Mouse (Mus musculus): ENCODE data around the gene Gcgr. TPM values are rescaled to one million over a fixed set of nuclear protein-coding genes. Genes with fewer than 3 reads are reported as not detected.
"Not testable (repeated sequence)": the region's sequence is repeated elsewhere in the genome, so short reads cannot be mapped to it uniquely, and the experiment has no call there.

The Gcgr gene
- polyA plus RNA-seq, 1 experiment: not detected

- H3K79me3 ChIP-seq (ENCODE audit: low read depth): no peaks in the 10 kb centered on the region
- no peak overlapping the region for H3K4me3 ChIP-seq (ENCODE audit: insufficient read depth, poor library complexity, severe bottlenecking)
- no peak overlapping the region for H3ac ChIP-seq (ENCODE audit: control insufficient read depth, insufficient read length, low read depth)
- TF ChIP-seq MAX (IDR thresholded peaks at IDR 0.05) (no peak), CEBPB (IDR thresholded peaks at IDR 0.05; ENCODE audit: low read depth) (peak; percentile 80)
- no peaks in the 10 kb centered on the region for H3K27me3 ChIP-seq (ENCODE audit: control insufficient read depth, insufficient read depth, insufficient read length)
- H3K79me2 ChIP-seq (ENCODE audit: control insufficient read depth, insufficient read depth): no peaks in the 10 kb centered on the region
- H3K36me3 ChIP-seq (ENCODE audit: control insufficient read depth, insufficient read depth): no peaks in the 10 kb centered on the region
These were observed 22.7 kb upstream of the Gcgr start for GRCm38 (mm10) chr11:120507611-120508289.

- H3K79me2 ChIP-seq (ENCODE audit: control insufficient read depth, insufficient read depth): no peaks in the 10 kb centered on the region
- H3K36me3 ChIP-seq (ENCODE audit: control insufficient read depth, insufficient read depth): no peaks in the 10 kb centered on the region
These were observed 22.1 kb upstream of the Gcgr start for GRCm38 (mm10) chr11:120508290-120508870.

GRCm38 (mm10) chr11:120509940-120510339, 20.6 kb upstream of the Gcgr start:
- Histone ChIP-seq H3K79me3 (ENCODE audit: low read depth) (no peaks in the 10 kb centered on the region), H3ac (ENCODE audit: control insufficient read depth, insufficient read length, low read depth) (no peak overlapping the region), H3K36me3 (ENCODE audit: control insufficient read depth, insufficient read depth) (no peaks in the 10 kb centered on the region), H3K27me3 (ENCODE audit: control insufficient read depth, insufficient read depth, insufficient read length) (no peaks in the 10 kb centered on the region), H3K79me2 (ENCODE audit: control insufficient read depth, insufficient read depth) (no peaks in the 10 kb centered on the region), H3K4me3 (ENCODE audit: insufficient read depth, poor library complexity, severe bottlenecking) (no peak overlapping the region)
- no peak for TF ChIP-seq FOSL1 (IDR thresholded peaks at IDR 0.05; ENCODE audit: insufficient read depth, low read length, poor library complexity, severe bottlenecking)
- no peak for TF ChIP-seq MYOG (IDR thresholded peaks at IDR 0.05; ENCODE audit: control insufficient read depth, extremely low read depth, insufficient read length)
- TF ChIP-seq CTCF (IDR thresholded peaks at IDR 0.05; ENCODE audit: control insufficient read depth, insufficient read depth, insufficient read length): no peak
- TF ChIP-seq MAX (IDR thresholded peaks at IDR 0.05): no peak
- no peak for TF ChIP-seq MYOD1 (IDR thresholded peaks at IDR 0.05; ENCODE audit: control insufficient read depth, insufficient read length, low read depth)
- TF ChIP-seq CEBPB (IDR thresholded peaks at IDR 0.05; ENCODE audit: low read depth): no peak
- TF ChIP-seq USF1 (IDR thresholded peaks at IDR 0.05; ENCODE audit: low read depth): no peak

More at GRCm38 (mm10) chr11:120508290-120508870, 22.1 kb upstream of the Gcgr start:
- TF ChIP-seq MAX (IDR thresholded peaks at IDR 0.05): peak; percentile 14
- no peak for TF ChIP-seq FOSL1 (IDR thresholded peaks at IDR 0.05; ENCODE audit: insufficient read depth, low read length, poor library complexity, severe bottlenecking)
- TF ChIP-seq USF1 (IDR thresholded peaks at IDR 0.05; ENCODE audit: low read depth): peak; percentile 76
- Histone ChIP-seq H3K27me3 (ENCODE audit: control insufficient read depth, insufficient read depth, insufficient read length) (no peaks in the 10 kb centered on the region), H3K79me3 (ENCODE audit: low read depth) (no peaks in the 10 kb centered on the region), H3K4me3 (ENCODE audit: insufficient read depth, poor library complexity, severe bottlenecking) (no peak overlapping the region), H3ac (ENCODE audit: control insufficient read depth, insufficient read length, low read depth) (no peak overlapping the region)

GRCm38 (mm10) chr11:120510375-120511030, 20.0 kb upstream of the Gcgr start:
- TF ChIP-seq USF1 (IDR thresholded peaks at IDR 0.05; ENCODE audit: low read depth): no peak
- TF ChIP-seq CTCF (IDR thresholded peaks at IDR 0.05; ENCODE audit: control insufficient read depth, insufficient read depth, insufficient read length): no peak
- no peak for TF ChIP-seq MAX (IDR thresholded peaks at IDR 0.05)
- no peak for TF ChIP-seq CEBPB (IDR thresholded peaks at IDR 0.05; ENCODE audit: low read depth)
- no peak for TF ChIP-seq MYOD1 (IDR thresholded peaks at IDR 0.05; ENCODE audit: control insufficient read depth, insufficient read length, low read depth)
- no peak for TF ChIP-seq FOSL1 (IDR thresholded peaks at IDR 0.05; ENCODE audit: insufficient read depth, low read length, poor library complexity, severe bottlenecking)
- no peak for TF ChIP-seq MYOG (IDR thresholded peaks at IDR 0.05; ENCODE audit: control insufficient read depth, extremely low read depth, insufficient read length)

GRCm38 (mm10) chr11:120512790-120513453, 17.6 kb upstream of the Gcgr start:
- no peaks in the 10 kb centered on the region for H3K79me3 ChIP-seq (ENCODE audit: low read depth)
- no peak for TF ChIP-seq MYOD1 (IDR thresholded peaks at IDR 0.05; ENCODE audit: control insufficient read depth, insufficient read length, low read depth)
- no peaks in the 10 kb centered on the region for H3K79me2 ChIP-seq (ENCODE audit: control insufficient read depth, insufficient read depth)

More at GRCm38 (mm10) chr11:120510375-120511030, 20.0 kb upstream of the Gcgr start:
- Histone ChIP-seq H3K4me3 (ENCODE audit: insufficient read depth, poor library complexity, severe bottlenecking) (no peak overlapping the region), H3K36me3 (ENCODE audit: control insufficient read depth, insufficient read depth) (no peaks in the 10 kb centered on the region), H3ac (ENCODE audit: control insufficient read depth, insufficient read length, low read depth) (no peak overlapping the region), H3K79me2 (ENCODE audit: control insufficient read depth, insufficient read depth) (no peaks in the 10 kb centered on the region), H3K79me3 (ENCODE audit: low read depth) (no peaks in the 10 kb centered on the region), H3K27me3 (ENCODE audit: control insufficient read depth, insufficient read depth, insufficient read length) (no peaks in the 10 kb centered on the region)

GRCm38 (mm10) chr11:120514262-120514661, 16.2 kb upstream of the Gcgr start:
- H3K79me3 ChIP-seq (ENCODE audit: low read depth); H3ac ChIP-seq (ENCODE audit: control insufficient read depth, insufficient read length, low read depth); H3K79me2 ChIP-seq (ENCODE audit: control insufficient read depth, insufficient read depth); H3K27me3 ChIP-seq (ENCODE audit: control insufficient read depth, insufficient read depth, insufficient read length); H3K4me3 ChIP-seq (ENCODE audit: insufficient read depth, poor library complexity, severe bottlenecking); H3K36me3 ChIP-seq (ENCODE audit: control insufficient read depth, insufficient read depth): not testable (repeated sequence)

More at GRCm38 (mm10) chr11:120512790-120513453, 17.6 kb upstream of the Gcgr start:
- Histone ChIP-seq H3K27me3 (ENCODE audit: control insufficient read depth, insufficient read depth, insufficient read length) (no peaks in the 10 kb centered on the region), H3K4me3 (ENCODE audit: insufficient read depth, poor library complexity, severe bottlenecking) (no peak overlapping the region), H3ac (ENCODE audit: control insufficient read depth, insufficient read length, low read depth) (no peak overlapping the region), H3K36me3 (ENCODE audit: control insufficient read depth, insufficient read depth) (no peaks in the 10 kb centered on the region)
